Mouse (Mus musculus): Measurements from ENCODE around the gene Wdr20.
"Not testable (repeated sequence)": the region's sequence is repeated elsewhere in the genome, so short reads cannot be mapped to it uniquely, and the experiment has no call there.

The Wdr20 gene

DNA sequence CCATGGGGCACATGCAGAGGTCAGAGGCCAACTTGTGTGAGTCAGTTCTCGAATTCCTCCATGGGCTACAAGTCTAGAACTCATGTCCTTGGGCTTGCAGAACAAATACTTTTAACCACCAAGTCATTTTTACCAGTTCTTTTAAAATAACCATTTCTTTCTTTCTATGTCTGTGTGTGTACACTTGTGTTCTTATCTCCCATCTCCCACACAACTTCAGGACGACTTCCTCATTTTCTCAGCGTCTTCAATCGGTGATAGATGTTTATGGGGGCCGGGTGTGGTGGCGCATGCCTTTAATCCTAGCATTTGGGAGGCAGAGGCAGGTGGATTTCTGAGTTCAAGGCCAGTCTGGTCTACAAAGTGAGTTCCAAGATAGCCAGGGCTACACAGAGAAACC, 23.5 kb upstream of the Wdr20 start:
- DNase-seq, result no peak

DNA sequence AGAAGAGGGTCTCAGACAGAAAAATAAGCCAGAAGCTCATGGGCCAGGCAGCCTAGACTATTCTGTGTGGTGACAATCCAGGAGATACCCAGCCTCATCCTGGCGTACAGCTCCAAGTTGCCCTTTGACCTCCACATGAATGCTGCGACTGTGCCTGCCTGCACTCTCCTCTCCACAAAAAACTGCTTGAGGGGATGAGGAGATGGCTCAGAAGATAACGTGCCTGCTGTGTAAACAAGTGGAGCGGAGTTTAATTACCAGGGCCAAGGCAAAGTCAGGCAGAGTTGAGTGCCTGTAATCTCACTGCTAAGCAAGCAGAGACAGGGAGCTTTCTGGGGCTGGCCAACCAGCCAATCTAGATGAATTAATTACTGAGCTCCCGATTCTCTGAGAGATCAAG, 21.7 kb upstream of the Wdr20 start:
- no peak for DNase-seq

DNA sequence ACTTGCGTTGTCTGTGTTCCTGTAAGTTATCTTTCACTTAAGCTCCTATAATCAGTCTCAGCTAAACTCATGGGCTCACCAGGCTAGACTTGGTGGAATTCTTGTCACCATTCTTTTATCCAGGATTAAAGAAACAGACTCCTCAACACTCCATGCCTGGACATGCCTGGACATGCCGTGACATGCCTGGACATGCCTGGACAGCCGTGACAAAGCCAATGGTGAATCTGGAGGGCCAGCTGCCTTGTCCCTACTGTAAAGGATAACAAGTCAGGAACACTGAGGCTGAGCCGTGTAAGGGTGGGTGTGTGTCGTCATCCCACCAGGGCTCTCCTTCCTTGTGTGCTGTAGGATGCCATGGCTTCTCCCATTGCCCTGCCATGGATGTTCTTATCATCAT, 12.7 kb upstream of the Wdr20 start:
- no peak for DNase-seq

DNA sequence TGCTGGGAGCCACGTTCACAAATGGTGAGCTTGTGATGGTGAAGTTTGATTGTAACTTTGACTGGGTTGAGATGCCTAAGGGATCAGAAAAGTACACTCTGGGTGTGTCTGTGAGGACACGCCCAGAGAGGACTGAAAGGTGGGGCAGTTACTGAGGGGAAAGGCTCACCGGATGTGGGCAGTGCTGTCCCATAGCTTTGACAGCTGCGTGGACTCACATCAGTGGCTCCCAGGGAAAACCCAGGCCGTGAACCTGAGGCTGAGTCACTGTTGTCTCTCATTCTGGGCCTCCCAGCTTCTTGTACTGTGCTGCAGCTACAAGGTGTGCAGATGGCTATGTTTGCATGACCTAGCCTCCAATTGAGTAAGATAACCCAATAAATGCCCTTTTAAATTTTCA, 12.3 kb upstream of the Wdr20 start:
- DNase-seq, result no peak

DNA sequence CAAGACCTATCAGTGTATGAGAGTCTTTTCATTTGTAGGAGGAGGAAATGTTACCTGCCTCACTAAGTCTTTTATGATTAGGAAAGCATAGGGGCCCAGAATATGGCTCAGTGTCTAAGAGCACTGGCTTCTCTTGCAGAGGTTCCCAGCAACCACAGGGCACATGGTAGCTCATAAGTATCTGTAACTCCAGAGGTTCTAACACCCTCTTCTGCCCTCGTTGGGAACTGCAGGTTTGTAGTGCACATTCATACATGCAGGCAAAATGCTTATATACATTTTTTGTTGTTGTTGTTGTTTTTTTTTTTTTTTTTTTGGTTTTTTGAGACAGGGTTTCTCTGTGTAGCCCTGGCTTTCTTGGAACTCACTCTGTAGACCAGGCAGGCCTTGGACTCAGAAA, 11.3 kb upstream of the Wdr20 start:
- no peak for DNase-seq

DNA sequence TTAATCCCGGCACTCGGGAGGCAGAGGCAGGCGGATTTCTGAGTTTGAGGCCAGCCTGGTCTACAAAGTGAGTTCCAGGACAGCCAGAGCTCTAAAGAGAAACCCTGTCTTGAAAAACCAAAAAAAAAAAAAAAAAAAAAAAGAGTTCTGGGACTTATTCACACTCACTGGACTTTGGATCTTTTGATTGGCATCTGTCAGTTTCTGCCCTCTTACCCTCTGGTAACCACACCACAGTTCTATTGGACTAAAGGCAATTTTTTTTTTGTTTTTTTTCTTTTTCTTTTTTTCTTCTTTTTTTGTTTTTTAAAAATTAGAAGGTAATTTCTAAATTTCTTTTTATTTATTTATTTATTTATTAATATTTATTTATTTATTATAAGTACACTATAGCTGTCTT, 4.5 kb upstream of the Wdr20 start:
- DNase-seq, result not testable (repeated sequence)

DNA sequence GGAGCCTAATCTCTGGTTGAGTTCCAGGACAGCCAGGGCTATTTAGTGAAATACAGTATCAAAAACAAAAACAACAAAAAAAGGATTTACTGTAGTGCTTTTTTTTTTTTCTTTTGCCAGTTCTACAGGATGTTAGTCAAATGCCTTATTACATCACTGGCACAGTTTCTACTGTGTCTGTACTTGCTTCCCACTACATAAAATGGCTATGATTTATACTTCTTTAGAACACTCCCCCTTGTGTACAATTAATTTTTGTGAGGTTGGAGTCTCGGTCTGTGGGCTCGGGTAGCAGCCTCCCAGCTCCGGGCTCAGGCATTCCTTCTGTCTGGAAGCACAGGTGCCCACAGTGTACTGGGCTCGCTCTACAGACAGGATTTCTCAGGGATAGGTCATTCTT, 1.1 kb upstream of the Wdr20 start:
- peak; percentile 15 for DNase-seq

DNA sequence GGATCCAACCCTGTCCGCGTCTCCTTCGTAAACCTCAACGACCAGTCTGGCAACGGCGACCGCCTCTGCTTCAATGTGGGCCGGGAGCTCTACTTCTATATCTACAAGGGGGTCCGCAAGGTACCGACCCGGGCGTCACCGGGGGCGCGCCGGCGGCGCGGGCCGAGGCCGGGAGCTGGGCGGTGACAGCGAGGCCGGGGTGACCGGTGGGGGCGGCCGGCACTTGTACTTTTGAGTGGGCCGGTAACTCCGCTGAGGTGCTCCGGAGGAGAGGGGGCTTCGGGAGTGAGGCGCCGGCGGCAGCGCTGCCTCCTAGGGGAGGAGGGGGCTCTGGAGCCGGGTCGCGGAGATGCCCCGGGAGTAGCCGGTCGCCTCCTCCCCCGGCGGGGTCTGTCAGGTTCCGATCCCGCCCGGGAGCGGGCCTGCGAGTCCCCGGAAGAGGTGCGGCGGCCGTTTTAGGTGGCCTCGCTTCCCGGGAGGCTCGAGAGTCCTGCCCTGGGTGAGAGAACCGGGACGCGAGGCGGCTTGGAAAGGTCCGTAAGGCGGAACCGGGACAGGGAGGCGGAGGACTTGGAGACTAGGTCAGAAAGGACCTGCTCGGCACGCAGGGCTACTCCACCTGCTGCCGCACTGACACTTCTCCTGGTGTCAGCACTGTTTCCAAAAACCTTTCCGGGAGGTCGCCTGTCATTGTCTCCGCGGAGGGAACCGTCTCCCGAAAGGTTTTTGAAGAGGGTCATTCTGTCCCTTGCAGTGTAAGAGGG, 596 bp downstream of the Wdr20 start:
- no peak for DNase-seq

DNA sequence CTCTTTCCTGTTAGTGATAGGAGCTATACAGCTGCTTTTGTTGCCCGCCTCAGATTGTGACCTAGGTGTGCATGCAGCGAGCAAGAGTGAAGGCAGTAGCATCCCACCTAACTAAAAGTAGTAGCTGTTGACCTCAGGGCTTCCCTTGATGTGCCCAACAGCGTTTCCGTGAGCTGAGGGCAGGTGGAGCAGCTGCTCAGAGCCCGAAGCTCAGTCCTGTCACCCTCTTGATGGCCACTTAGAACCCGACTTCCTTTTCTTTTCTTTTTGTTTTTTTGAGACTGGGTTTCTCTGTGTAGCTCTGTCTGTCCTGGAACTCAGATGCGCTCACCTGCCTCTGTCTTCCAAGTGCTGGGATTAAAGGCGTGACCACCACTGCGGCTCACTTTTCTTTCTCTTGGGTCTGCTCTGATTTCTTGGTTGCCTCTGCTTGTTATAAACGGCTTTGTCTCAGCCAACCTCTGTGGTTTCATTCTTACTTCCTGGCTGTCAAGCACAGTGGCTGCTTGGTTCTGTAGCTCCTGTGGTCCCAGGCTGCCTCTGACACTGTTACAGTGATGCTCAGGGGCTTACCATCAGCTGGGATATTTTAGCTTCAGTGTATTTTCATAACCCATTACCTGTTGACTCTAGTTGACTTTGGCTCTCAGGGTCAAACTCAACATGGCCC, 13.2 kb downstream of the Wdr20 start:
- peak; percentile 37 for DNase-seq

DNA sequence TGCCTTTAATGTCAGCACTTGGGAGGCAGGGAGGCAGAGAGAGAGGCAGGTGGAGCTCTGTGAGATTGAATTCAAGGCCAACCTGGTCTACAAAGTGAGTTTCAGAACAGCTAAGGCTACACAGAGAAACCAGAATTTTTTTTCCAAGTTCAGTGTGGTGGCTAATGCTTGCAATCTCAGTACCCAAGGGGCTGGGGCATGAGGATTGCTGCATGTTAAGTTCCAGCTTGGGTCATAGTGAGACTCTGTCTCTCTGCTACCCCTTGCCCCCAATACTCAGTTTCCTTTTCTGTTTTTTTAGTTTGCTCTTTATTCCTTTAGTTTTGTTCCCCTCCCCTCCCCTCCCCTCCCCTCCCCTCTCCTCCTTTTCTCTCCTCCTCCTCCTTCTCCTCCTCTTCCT, 15.0 kb downstream of the Wdr20 start:
- no peak for DNase-seq

DNA sequence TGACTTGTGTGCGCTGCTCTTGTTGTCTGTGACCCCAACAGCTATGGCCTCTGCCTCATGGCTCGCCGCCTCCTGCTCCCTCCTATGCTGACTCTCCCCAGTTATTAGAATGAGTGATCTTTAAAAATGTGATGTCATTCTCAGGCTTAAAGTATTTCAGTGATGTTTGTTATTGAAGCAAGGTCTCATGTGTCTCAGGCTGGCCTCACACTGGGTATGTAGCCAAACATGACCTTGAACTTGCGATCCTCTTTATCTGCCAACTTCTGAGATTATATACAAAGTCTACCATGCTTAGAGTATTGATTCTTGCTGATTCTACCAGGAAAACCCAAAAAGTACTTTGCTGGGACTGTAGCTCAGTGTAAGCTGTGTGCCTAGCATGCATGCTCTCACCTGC, 16.2 kb downstream of the Wdr20 start:
- DNase-seq, result no peak

DNA sequence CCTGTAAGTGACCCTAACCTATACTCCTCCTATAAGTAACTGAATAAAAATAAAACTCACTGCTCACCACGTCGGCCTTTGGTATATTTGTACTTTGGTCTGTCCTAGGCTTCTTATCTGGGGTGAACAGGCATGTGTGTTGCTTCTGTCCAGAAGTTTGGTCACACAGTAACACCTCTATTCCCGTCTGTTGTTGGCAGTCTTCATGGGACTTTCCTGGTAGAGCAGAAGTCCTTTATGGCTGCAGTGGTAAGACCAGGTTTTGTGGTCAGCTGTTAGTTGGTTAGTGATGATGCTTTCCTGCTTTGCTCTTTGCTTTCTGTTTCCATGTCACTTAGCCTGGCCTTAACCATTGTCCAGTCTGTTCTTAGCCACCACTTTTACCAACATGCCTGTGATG, 19.4 kb downstream of the Wdr20 start:
- no peak for DNase-seq

DNA sequence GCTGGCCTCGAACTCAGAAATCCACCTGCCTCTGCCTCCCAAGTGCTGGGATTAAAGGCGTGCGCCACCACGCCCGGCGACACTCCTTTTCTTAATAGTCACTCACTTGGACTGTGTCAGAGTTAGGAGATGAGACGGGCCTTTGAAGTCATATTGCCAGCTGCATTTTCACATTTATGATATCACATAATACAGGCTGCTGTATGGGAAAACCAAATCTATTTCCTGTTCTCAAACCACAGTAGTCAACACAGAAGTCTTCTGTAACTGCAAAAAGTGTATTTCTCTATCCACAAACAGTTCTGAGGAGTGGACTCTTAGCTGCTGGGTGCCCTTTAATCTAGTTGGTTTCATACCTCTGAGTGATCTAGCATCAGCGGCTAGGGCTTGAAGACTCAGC, 21.2 kb downstream of the Wdr20 start:
- peak; percentile 39 for DNase-seq

DNA sequence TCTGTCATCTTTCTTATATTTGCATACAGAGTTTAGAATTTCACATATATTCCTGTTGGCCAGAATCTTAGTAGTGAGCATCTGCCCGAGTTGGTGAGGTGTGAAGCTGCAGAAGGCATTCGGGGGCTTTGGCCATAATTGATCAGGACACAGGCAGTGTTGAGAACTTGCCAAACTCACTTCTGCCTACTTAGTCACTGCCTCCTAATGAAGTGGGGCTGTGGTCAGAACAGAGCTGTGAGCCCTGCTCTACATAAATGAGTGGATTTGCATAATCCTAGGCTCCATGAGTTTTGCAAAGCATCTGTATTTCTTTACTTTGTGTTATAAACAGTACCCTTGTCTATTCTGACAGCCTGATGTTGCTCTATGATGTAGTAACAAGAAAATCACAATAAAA, 24.6 kb downstream of the Wdr20 start:
- no peak for DNase-seq

DNA sequence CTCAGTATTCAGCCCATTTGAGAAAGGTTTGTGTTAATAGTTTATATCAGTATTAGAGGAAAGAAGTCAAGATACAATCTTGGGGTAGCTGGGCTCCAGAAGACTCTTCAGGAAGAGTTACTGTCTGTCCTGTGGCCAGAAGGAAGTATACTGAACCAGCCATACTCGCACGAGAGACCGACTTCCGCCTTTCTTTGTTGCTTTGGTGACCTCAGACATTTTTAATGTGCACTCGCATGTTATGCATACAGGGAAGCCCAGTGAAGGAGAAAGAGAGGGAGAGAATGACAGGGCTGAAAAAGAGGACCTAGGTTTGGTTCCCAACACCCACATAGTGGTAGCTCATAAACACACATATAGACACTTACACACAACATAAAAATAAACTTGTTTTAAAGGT, 26.8 kb downstream of the Wdr20 start:
- DNase-seq, result no peak

DNA sequence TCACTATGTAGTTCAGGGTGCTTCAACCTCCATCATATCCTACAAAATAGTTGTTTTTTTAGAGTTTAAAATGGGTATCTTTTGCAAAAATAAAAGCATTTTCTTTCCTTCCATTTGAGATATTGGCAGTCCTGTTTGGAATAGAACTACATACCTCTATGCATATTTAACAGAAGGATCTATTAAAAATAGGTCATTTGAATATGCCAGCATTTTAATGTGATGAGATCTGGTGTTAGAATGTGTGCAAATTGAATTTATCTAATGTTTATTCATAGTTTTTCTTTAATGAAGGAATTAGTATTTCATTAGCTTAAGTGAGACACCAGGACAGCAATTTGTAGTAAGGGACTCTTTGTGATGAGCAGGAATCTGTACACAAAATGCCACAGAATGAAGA, 30.8 kb downstream of the Wdr20 start:
- DNase-seq, result no peak

DNA sequence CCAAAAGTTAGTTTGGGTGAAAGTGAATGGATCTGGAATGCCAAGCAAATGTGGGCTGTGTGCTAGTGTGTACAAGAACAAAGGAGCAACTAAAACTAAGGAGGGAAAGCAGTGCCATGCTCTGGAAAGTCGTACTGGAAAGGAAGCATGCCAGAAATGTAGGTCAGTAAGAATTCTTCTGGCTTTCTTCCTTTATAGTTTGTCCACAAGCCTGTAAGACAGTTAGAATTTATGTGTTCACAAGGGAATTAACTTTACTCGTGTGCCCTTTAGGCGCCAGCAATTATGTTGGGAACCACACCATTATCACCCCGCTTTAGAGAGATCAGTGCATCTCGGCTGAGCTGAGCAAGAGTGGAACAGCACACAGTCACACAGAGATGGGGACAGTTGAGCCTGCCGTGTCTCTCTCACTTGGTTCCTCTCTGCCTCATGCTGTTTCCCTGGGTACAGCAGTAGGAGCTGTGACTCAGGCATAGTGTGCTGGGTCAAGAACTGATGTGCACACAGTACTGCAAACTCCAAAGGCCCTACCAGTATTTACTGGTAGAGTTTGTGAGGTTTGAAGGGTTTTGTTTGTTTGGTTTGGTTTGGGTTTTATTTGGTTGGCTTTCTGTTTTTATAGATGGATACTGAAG, 32.0 kb downstream of the Wdr20 start:
- no peak for DNase-seq

DNA sequence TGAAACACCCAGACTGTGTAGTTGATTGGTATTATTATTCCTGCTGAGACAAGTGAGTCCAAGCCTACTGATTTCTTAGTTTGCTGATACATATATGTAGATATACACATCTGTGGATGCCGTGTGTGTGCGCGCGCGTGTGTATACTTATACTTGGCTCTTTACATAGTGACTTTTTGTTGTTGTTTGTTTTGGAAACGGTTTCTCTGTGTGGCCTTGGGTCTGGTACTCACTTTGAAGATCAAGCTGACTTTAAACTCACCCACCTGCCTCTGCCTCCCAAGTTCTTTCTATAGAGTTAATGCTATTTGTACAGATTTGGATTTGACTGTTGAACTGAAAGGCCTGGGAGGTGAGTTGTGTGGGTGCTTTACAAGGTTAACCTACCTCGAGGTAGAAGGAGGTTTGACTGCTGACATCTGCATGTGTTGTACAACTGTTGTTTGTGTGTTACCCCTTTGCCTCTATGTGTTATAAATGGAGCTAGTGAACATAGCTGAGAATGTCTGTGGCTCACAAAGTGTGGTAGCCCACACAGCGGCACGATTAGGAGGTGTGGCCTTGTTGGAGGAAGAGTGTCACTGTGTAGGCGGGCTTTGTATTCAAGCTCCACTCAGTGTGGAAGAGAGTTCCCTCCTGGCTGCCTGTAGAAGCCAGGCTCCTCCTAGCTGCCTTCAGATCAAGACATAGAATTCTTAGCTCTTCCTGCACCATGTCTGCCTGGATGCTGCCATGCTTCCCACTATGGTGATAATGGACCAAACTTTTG, 32.9 kb downstream of the Wdr20 start:
- DNase-seq, result peak; percentile 42

DNA sequence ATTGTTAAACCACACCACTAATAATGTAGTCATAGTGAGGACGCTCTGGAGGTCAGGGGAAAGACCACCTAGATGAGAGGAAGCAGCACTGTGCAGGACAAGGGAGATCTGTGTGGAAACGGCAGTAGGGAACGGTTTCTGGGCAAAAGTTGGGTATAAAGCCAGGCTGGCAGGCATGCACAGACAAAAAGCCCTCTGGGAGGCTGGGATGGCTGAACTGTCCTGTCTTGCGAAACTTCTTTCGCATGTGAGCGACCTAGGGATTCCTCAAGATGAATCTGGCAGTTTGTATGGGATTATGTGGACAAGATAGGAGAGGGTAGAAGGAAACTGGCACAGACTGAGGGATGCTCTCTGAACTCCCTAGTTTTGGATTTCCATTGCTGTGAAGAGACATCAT, 34.2 kb downstream of the Wdr20 start:
- DNase-seq, result no peak

DNA sequence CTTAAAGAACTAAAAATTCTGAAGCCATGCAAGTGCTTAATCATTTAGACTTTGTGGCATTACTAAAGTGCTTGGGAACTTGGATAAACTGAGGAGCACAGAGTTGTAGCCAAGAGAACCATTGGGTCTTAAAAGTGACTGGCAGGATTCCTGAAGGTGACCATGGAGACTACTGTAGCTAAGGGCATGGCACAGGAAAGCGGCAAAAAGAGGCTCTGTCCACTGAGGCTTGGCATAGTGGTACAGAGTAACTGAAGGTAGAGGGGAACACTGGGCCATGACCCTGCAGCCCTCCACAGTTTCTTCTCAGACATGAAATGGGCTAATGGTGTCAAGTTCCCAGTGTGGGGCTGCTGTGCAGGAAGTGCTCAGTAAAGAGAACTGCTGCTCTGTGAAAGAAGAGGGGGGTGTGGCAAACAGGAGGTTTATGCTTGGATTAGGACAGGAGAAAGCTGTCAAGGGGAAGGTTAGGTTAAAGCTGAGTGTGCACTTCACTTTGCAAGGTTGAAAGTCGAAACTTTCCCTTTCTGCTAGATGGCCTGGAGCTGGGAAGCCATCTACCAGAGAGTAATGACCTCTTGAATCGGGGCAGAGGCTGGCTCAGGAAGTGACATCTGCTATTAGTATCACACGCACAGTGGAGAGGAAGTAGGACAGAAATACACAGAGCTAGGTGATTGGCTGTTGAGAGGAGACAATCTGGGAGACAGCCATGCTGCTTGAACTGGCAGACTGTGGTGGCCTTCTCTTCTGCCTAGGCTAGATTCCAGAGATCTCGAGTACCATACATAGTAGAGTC, 38.1 kb downstream of the Wdr20 start:
- peak; percentile 31 for DNase-seq

DNA sequence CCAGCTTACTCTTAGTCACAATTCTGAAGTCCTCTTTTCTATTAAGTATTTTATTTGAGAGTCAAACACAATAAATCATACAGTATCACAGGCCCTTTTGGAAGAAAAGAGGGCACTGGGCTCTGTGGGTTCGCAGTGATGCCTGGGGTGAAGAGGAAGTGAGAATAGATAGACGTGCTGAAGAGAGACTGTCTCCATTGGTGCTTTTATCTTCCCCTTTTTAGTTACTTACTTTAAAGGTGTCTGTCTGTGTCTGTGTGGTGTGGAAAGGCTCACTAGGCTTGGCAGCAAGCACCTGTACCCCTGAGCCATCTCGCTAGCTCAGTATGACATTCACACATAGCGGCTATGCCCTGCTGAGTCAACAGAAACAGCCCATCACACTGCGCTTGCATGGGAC, 40.1 kb downstream of the Wdr20 start:
- DNase-seq, result peak; percentile 28

DNA sequence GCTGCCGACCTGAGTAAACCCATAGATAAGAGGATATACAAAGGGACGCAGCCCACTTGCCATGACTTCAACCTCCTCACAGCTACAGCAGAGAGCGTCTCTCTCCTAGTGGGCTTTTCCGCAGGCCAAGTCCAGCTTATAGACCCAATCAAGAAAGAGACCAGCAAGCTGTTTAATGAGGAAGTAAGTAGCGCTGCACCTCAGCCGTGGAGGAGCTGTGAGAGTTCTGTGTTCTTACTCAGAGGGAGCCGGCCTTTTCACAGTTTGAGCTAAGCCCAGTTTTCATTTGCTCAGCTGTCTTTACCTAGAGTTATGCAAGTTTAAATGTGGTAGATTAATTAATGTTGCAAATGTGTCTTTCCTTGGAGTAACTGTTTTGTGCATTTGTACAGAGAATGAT, 41.6 kb downstream of the Wdr20 start:
- no peak for DNase-seq

DNA sequence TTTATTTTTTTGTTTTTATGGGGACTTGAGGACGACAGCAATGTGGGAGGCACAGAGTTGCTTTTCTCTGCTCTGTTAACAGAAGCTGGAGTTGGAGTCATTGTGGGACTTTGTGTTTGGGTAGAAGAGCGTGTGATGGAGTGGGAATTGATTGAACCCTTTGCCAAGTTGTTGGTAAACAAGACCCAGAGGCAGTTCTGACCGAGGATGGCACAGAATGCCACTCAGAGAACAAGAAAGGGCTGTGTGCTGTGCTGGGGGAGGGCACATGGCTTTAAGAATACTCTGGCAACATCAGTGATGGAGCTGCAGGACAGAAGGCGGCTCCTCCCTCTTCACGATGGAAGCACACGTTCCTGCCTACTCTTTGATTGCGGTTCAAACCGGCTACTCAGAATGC, 43.4 kb downstream of the Wdr20 start:
- DNase-seq, result no peak

All from thymus, postnatal 14 days (tissue).